Mouse (Mus musculus) brain, embryonic 14.5 days (tissue): ENCODE measurements around the gene Jade2.

Experiments
- CTCF ChIP-seq: fragments of 200-500 bp; IDR thresholded peaks from 2 replicates; pipeline ENCODE4 v1.5.1; 2012; ENCODE audit warnings: inconsistent platforms, mild to moderate bottlenecking, moderate library complexity, borderline replicate concordance; ENCODE audit not compliant: insufficient read depth, insufficient read length; ENCODE audit errors: extremely low read depth
- POLR2A ChIP-seq: fragments of 200-500 bp; IDR thresholded peaks from 2 replicates; pipeline ENCODE4 v1.6.1; 2012; ENCODE audit warnings: mild to moderate bottlenecking, inconsistent platforms, borderline replicate concordance; ENCODE audit not compliant: poor library complexity, insufficient read depth, insufficient read length, severe bottlenecking; ENCODE audit errors: extremely low read depth

GRCm38 (mm10) chr11:51897311-51897710, 39.9 kb upstream of the Jade2 start:
- TF ChIP-seq CTCF (no peak), POLR2A (no peak)
